Mouse (Mus musculus) adrenal gland, postnatal 10 days (tissue): ENCODE measurements around the gene Fars2. TPM values are rescaled to one million over a fixed set of nuclear protein-coding genes. Genes with fewer than 3 reads are reported as not detected.
A peak's percentile ranks its signal among the peaks of the same experiment; 100 is the strongest.
"Not testable (repeated sequence)": the region's sequence is repeated elsewhere in the genome, so short reads cannot be mapped to it uniquely, and the experiment has no call there.

Source experiments
- DNase-seq: peaks from one replicate; pipeline ENCODE4 v3.0.0; 2021; ENCODE audit warnings: mixed read lengths
- total RNA-seq, 2 experiments: library from RNA; stranded (reverse); gene quantifications; 2 replicates each; pipeline ENCODE4 v1.2.3; 2021

The Fars2 gene
- total RNA-seq, 2 experiments from 2014 or later: 86.3 to 88.6 TPM

- DNase-seq: not testable (repeated sequence)
Measured at GRCm38 (mm10) chr13:36466076-36466475, 348.9 kb downstream of the Fars2 start.

- peak; percentile 54 for DNase-seq
Measured at GRCm38 (mm10) chr13:36466515-36466921, 349.3 kb downstream of the Fars2 start.

GRCm38 (mm10) chr13:36467849-36468248 lies 350.6 kb downstream of the Fars2 start:
- DNase-seq: no peak

- peak; percentile 34 for DNase-seq
Measured at GRCm38 (mm10) chr13:36468963-36469362, 351.8 kb downstream of the Fars2 start.

- DNase-seq: no peak
Measured at GRCm38 (mm10) chr13:36469412-36470125, 352.4 kb downstream of the Fars2 start.

- DNase-seq: no peak
Measured at GRCm38 (mm10) chr13:36477648-36478047, 360.4 kb downstream of the Fars2 start.

- DNase-seq: no peak
Measured at GRCm38 (mm10) chr13:36478243-36478642, 361.0 kb downstream of the Fars2 start.

GRCm38 (mm10) chr13:36480101-36480500 lies 362.9 kb downstream of the Fars2 start:
- DNase-seq: no peak

GRCm38 (mm10) chr13:36484391-36484790 lies 367.2 kb downstream of the Fars2 start:
- no peak for DNase-seq

GRCm38 (mm10) chr13:36486756-36487155 lies 369.5 kb downstream of the Fars2 start:
- no peak for DNase-seq

- no peak for DNase-seq
Measured at GRCm38 (mm10) chr13:36489365-36489764, 372.2 kb downstream of the Fars2 start.

- no peak for DNase-seq
Measured at GRCm38 (mm10) chr13:36490612-36491011, 373.4 kb downstream of the Fars2 start.

GRCm38 (mm10) chr13:36492397-36492796 lies 375.2 kb downstream of the Fars2 start:
- no peak for DNase-seq

GRCm38 (mm10) chr13:36493294-36493693 lies 376.1 kb downstream of the Fars2 start:
- peak; percentile 18 for DNase-seq

GRCm38 (mm10) chr13:36493762-36494161 lies 376.6 kb downstream of the Fars2 start:
- no peak for DNase-seq

GRCm38 (mm10) chr13:36495980-36496379 lies 378.8 kb downstream of the Fars2 start:
- DNase-seq: no peak

- DNase-seq: peak; percentile 80
Measured at GRCm38 (mm10) chr13:36497346-36497745, 380.1 kb downstream of the Fars2 start.

GRCm38 (mm10) chr13:36500370-36500905 lies 383.2 kb downstream of the Fars2 start:
- DNase-seq: no peak

- DNase-seq: no peak
Measured at GRCm38 (mm10) chr13:36503551-36503950, 386.3 kb downstream of the Fars2 start.

GRCm38 (mm10) chr13:36503991-36504390 lies 386.8 kb downstream of the Fars2 start:
- no peak for DNase-seq

GRCm38 (mm10) chr13:36505730-36506129 lies 388.5 kb downstream of the Fars2 start:
- DNase-seq: no peak

- DNase-seq: peak; percentile 52
Measured at GRCm38 (mm10) chr13:36506315-36506714, 389.1 kb downstream of the Fars2 start.

- peak; percentile 61 for DNase-seq
Measured at GRCm38 (mm10) chr13:36510161-36510560, 392.9 kb downstream of the Fars2 start.

GRCm38 (mm10) chr13:36513126-36513525 lies 395.9 kb downstream of the Fars2 start:
- DNase-seq: no peak
